Mouse (Mus musculus) brain, embryonic 14.5 days (tissue): Measurements from ENCODE around the gene Ago4.

ENCODE experiments used
- CTCF ChIP-seq: fragments of 200-500 bp; IDR thresholded peaks from 2 replicates; pipeline ENCODE4 v1.5.1; 2012; ENCODE audit warnings: inconsistent platforms, mild to moderate bottlenecking, moderate library complexity, borderline replicate concordance; ENCODE audit not compliant: insufficient read depth, insufficient read length; ENCODE audit errors: extremely low read depth
- POLR2A ChIP-seq: fragments of 200-500 bp; IDR thresholded peaks from 2 replicates; pipeline ENCODE4 v1.6.1; 2012; ENCODE audit warnings: mild to moderate bottlenecking, inconsistent platforms, borderline replicate concordance; ENCODE audit not compliant: poor library complexity, insufficient read depth, insufficient read length, severe bottlenecking; ENCODE audit errors: extremely low read depth

- TF ChIP-seq POLR2A (no peak), CTCF (no peak)
Measured at GRCm38 (mm10) chr4:126526828-126527227, 6.4 kb downstream of the Ago4 start.
